Mouse (Mus musculus): ENCODE measurements around the gene Omg. TPM values are rescaled to one million over a fixed set of nuclear protein-coding genes. Genes with fewer than 3 reads are reported as not detected.

Gene Omg
- polyA plus RNA-seq, 1 experiment from 2014 or later, result 0.28 TPM

DNA sequence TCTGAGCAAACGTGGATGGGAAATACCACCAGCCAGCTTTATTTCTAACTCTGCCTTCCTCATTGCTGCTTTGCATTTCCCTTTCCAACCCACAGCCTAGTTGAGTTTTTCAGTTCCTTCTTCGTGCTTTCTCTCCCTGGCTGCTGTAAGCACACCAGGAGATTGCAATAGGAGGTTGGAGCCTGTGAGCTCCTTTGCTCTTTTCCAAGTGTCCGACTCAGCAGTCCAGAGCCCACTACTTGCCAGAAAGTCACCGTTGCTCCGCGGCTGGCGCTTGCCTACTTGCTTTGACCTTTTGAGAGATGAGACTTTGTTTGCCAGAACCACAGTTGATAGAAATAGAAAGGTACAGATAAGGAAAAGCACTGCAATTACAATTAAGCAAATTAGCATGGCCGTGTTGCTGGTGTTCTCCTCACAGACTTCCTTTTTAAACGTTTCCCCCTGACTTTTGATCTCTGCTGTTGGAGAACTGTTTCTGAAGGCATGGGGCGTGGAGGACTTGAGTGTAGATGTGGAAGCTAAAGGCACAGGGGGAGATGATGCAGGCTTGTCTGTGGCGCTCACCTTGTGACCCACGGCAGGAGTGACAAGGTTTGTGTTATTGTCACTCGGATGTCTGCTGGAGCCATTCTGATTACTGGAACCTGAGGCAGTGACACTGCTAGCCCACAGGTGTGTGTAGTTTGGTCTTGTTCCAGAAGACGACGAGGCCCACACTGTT lies 23.3 kb upstream of the Omg start:
- WGBS, result 91% methylated on average over 15 of the region's 15 CpGs
- H3K27me3 ChIP-seq (ENCODE audit: low read depth, poor library complexity, severe bottlenecking), result no peaks in the 10 kb centered on the region
- H3K36me3 ChIP-seq, result peaks cover 41% of the 10 kb centered on the region
- no peaks in the 10 kb centered on the region for H3K9me3 ChIP-seq (replicated peaks)
- no peak overlapping the region for H3K4me3 ChIP-seq
- H3K4me1 ChIP-seq, result no peaks in the 10 kb centered on the region
- no peak overlapping the region for H3K27ac ChIP-seq (replicated peaks)
- DNase-seq (ENCODE audit: low spot score), result no peak

DNA sequence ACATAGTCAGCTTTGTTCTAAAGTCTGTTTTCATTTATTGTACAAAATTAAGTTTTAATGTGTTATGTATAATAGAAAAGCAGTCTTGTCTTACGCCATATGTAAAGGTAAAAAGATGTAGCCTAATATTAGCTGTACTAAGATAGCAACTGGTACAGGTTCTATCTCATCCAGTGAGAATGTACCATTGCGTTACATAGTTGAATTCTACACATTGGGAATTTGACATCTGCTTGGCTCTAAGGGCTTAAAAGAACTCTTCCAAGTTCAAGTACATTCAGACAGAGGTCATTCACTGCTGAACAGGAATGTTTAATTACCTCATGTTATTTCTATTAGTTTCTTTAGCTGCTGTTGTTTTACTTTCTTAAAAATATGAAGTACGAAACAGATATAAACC lies 22.7 kb upstream of the Omg start:
- H3K27me3 ChIP-seq (ENCODE audit: low read depth, poor library complexity, severe bottlenecking), result no peaks in the 10 kb centered on the region
- peaks cover 38% of the 10 kb centered on the region for H3K36me3 ChIP-seq
- no peak for DNase-seq (ENCODE audit: low spot score)
- no peak overlapping the region for H3K4me3 ChIP-seq
- no peaks in the 10 kb centered on the region for H3K4me1 ChIP-seq
- no peaks in the 10 kb centered on the region for H3K9me3 ChIP-seq (replicated peaks)
- H3K27ac ChIP-seq (replicated peaks), result no peak overlapping the region
- 98% methylated on average over 3 of the region's 3 CpGs for WGBS

DNA sequence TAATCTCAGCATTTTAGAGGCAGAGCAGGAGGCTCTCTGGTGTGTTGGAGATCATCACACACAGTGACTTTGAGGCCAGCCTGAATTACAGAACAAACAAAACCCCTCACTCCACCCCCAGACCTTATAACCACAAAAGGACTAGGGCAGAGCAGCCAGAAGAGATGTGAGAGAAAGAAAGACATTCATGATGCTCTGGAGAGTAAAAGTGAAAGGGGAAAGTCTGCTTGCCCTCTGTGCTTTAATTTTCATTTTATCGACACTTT lies 20.4 kb upstream of the Omg start:
- 89% methylated on average over 1 of the region's 1 CpGs for WGBS
- DNase-seq (ENCODE audit: low spot score), result no peak
- no peak overlapping the region for H3K27ac ChIP-seq (replicated peaks)

DNA sequence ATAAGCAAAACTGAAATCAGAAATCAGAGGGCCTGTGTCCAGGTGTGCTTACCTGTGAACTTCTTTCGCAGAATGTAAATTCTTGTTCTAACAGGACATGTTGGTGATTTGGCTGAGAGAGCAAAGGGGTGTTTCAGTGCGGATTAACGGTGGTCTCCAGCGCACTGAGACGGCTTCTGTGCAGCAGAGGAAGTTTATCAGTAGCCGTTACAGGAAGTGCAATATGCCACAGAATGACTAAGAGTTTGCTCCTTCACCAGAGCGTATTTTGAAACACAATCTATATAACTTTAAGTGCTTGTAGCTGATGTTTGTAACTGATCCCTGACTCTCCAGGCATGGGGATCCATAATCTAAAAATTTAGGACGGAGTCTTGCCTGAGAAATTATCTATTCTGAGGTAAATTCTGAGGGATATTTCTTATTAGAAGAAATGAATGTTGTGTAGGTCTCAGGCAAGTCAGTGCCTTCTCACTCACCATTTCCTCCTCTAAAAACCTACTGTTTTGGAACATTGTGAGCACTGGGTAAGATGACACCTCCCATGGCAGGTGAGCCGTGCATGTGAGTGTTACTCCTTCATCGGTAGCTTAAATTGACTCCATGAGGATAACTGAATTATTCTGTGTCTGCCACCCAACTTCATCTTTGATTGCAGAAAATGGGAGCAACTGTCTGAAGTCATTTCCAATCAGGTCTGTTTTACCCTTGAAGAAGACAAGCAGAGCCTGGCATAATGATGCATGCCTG lies 19.9 kb upstream of the Omg start, which contains the start of gene Evi2b:
Gene Evi2b (minus strand): TSS at position 203 of the 750 bp plus-strand sequence.
- WGBS, result 88% methylated on average over 10 of the region's 10 CpGs
- H3K9me3 ChIP-seq (replicated peaks), result no peaks in the 10 kb centered on the region
- H3K36me3 ChIP-seq, result peaks cover 30% of the 10 kb centered on the region
- H3K4me3 ChIP-seq, result no peak within 1 kb of the TSS
- H3K4me1 ChIP-seq, result no peaks in the 10 kb centered on the region
- no peak for DNase-seq (ENCODE audit: low spot score)
- no peaks in the 10 kb centered on the region for H3K27me3 ChIP-seq (ENCODE audit: low read depth, poor library complexity, severe bottlenecking)
- no peak within 1 kb of the TSS for H3K27ac ChIP-seq (replicated peaks)

More for the DNA sequence above, 20.4 kb upstream of the Omg start:
- H3K4me1 ChIP-seq, result no peaks in the 10 kb centered on the region
- H3K4me3 ChIP-seq, result no peak overlapping the region
- no peaks in the 10 kb centered on the region for H3K27me3 ChIP-seq (ENCODE audit: low read depth, poor library complexity, severe bottlenecking)
- no peaks in the 10 kb centered on the region for H3K9me3 ChIP-seq (replicated peaks)
- H3K36me3 ChIP-seq, result peaks cover 32% of the 10 kb centered on the region

DNA sequence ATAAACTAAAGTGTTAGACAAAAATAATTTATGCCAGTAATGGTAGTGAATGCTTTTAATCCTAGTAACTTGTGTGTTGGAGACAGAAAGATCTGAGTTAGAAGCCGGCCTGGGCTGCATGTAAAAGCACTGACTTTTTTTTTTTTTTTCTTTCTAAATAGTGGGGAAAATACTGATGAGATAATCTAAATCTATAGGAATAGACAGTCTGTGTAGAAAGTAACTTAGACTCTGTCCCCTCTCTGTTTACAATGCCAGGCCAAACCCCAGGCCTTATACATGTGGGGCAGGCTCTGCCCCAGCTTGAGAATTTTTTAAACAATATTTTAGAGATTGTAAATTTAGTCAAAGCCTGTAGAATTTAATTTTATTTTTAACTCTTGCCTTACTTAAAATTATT lies 19.1 kb upstream of the Omg start:
- Histone ChIP-seq H3K4me1 (no peaks in the 10 kb centered on the region), H3K36me3 (peaks cover 23% of the 10 kb centered on the region), H3K9me3 (replicated peaks) (no peaks in the 10 kb centered on the region), H3K27me3 (ENCODE audit: low read depth, poor library complexity, severe bottlenecking) (no peaks in the 10 kb centered on the region), H3K27ac (replicated peaks) (no peak overlapping the region), H3K4me3 (no peak overlapping the region)
- WGBS, result 89% methylated on average over 1 of the region's 1 CpGs
- DNase-seq (ENCODE audit: low spot score), result no peak

DNA sequence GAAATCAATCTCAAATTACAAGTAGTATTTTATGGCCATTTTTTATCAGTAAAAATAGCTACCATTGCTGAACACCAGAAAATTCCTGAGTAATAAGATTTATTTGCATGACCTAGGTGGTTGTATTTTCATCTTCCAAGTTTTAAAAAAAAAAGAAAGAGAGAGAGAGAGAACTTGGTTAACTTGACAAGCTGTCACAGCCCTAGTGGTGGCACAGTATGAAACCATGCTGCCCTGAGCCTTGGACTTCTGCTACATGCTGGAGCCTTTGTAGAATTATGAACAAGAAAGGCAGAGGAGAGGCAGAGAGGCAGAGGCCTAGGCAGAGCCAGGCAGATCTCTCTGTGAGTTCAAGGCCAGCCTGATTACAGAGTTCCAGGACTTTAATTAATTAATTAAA lies 18.0 kb upstream of the Omg start:
- no peak for DNase-seq (ENCODE audit: low spot score)
- no peak overlapping the region for H3K4me3 ChIP-seq
- H3K36me3 ChIP-seq, result peaks cover 14% of the 10 kb centered on the region
- H3K27me3 ChIP-seq (ENCODE audit: low read depth, poor library complexity, severe bottlenecking), result no peaks in the 10 kb centered on the region
- H3K4me1 ChIP-seq, result no peaks in the 10 kb centered on the region
- no peaks in the 10 kb centered on the region for H3K9me3 ChIP-seq (replicated peaks)
- H3K27ac ChIP-seq (replicated peaks), result no peak overlapping the region

DNA sequence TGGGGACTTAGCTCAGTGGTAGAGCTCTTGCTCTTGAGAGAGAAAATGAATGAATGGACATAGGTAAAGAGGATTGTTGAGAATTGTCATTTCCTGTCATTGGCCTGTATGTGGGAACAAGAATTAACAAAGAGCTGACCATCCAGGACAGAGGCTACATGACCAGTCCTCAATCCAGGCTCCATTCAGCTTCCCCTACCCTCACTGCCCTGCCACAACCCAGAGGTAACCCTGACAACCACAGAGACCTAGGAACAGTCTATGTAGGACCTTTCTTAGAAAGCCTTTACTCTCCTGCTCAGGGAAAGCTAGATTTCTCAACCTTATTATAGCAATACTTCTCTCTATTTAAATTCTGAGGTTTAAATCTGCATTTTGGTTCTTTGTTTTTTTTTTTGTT lies 16.9 kb upstream of the Omg start:
- DNase-seq (ENCODE audit: low spot score), result no peak
- H3K27me3 ChIP-seq (ENCODE audit: low read depth, poor library complexity, severe bottlenecking), result no peaks in the 10 kb centered on the region
- no peak overlapping the region for H3K4me3 ChIP-seq
- peaks cover 14% of the 10 kb centered on the region; the same call in 1 of the 2 replicates for H3K36me3 ChIP-seq
- H3K9me3 ChIP-seq (replicated peaks), result no peaks in the 10 kb centered on the region
- H3K4me1 ChIP-seq, result no peaks in the 10 kb centered on the region
- H3K27ac ChIP-seq (replicated peaks), result no peak overlapping the region

DNA sequence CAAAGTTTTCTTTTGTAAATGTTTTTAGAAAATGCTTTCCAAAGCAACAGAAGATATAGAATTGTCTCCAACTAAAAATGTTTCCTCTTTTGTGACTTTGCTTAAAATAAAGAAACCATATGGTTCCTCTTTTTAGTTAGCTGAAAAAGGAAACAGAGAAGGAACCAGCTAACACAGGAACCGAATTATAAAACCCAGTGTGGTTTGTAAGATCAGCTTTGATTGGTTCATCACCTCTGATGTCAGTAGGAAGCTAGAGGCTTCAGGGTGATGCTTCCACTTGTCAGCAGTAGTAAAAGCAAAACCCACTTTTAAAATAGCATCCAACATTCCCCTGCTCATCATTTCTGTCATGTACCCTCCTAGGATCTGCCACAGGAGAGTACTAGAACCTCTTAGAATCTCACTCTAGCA lies 16.0 kb upstream of the Omg start:
- H3K36me3 ChIP-seq, result peaks cover 11% of the 10 kb centered on the region; the same call in 1 of the 2 replicates
- WGBS, result 86% methylated on average over 1 of the region's 1 CpGs
- DNase-seq (ENCODE audit: low spot score), result no peak
- H3K4me1 ChIP-seq, result no peaks in the 10 kb centered on the region
- H3K27me3 ChIP-seq (ENCODE audit: low read depth, poor library complexity, severe bottlenecking), result no peaks in the 10 kb centered on the region
- no peak overlapping the region for H3K27ac ChIP-seq (replicated peaks)
- H3K4me3 ChIP-seq, result no peak overlapping the region
- no peaks in the 10 kb centered on the region for H3K9me3 ChIP-seq (replicated peaks)

DNA sequence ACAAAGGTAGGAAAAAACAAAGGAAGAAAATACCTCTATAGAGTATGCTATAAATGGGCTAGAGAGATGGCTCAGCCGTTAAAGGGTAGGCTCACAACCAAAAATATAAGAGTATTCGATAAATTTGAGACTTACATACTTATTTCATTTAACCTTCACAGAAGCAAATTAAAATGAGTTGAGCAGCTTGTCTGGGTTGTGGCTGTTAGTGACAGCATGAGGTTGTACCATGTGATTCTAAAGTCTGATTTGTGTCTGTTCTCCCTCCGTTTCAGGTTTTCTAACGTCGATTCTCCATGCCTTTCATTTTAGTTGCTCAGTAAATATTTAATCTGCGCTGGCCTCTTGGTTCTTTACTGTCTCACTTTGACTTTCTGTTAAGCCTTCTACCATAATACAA lies 15.4 kb upstream of the Omg start:
- Histone ChIP-seq H3K4me3 (no peak overlapping the region), H3K36me3 (peaks cover 7% of the 10 kb centered on the region), H3K9me3 (replicated peaks) (no peaks in the 10 kb centered on the region), H3K4me1 (no peaks in the 10 kb centered on the region), H3K27ac (replicated peaks) (no peak overlapping the region), H3K27me3 (ENCODE audit: low read depth, poor library complexity, severe bottlenecking) (no peaks in the 10 kb centered on the region)
- DNase-seq (ENCODE audit: low spot score), result no peak
- 91% methylated on average over 6 of the region's 6 CpGs for WGBS

DNA sequence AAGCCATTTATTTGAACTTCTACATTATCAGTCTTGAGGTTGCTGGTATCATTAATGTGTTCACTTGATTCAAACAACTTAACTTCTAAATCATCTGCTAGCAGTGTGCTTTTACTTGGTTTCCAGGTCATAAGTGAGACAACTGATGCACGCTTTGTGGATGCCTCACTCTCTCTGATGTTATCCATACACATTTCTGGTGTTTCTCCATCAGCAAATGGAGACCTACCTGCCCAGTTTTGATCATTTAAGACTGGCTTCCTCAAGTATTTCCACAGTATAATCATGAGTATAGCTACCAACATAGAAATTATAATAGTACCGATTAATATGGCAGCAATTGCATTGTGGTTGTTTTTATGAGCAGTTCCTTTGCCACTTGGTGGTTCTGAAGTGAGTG lies 11.9 kb upstream of the Omg start:
- DNase-seq (ENCODE audit: low spot score), result no peak
- no peak overlapping the region for H3K4me3 ChIP-seq

DNA sequence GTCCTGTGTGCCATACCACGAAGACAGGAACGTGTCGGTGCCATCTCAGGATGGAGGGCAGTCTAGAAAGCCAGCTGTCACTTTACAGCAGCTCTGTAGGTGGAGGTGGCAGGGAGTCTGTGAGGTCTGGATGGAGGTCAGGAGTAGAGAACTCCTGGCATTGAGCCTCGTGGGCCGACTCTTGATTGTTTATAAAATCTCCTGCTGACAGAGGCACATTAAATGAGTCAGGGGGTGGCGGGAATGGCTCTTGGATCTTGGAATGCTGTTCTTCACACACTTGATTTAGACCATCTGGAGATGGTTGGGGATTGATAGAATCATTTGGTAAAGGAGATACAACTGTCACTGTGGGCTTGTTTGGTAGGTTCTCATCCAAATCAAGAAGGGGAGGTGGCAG lies 11.4 kb upstream of the Omg start:
- H3K27me3 ChIP-seq (ENCODE audit: low read depth, poor library complexity, severe bottlenecking), result no peaks in the 10 kb centered on the region
- WGBS, result 71% methylated on average over 6 of the region's 6 CpGs
- DNase-seq (ENCODE audit: low spot score), result no peak
- H3K36me3 ChIP-seq, result peaks cover 2% of the 10 kb centered on the region; the same call in 1 of the 2 replicates
- no peak overlapping the region for H3K4me3 ChIP-seq
- no peaks in the 10 kb centered on the region for H3K4me1 ChIP-seq
- H3K9me3 ChIP-seq (replicated peaks), result no peaks in the 10 kb centered on the region
- H3K27ac ChIP-seq (replicated peaks), result no peak overlapping the region

More for the DNA sequence above, 11.9 kb upstream of the Omg start:
- H3K36me3 ChIP-seq, result peaks cover 2% of the 10 kb centered on the region; the same call in 1 of the 2 replicates
- no peaks in the 10 kb centered on the region for H3K4me1 ChIP-seq
- no peaks in the 10 kb centered on the region for H3K27me3 ChIP-seq (ENCODE audit: low read depth, poor library complexity, severe bottlenecking)
- no peak overlapping the region for H3K27ac ChIP-seq (replicated peaks)
- no peaks in the 10 kb centered on the region for H3K9me3 ChIP-seq (replicated peaks)
- 98% methylated on average over 2 of the region's 2 CpGs for WGBS

DNA sequence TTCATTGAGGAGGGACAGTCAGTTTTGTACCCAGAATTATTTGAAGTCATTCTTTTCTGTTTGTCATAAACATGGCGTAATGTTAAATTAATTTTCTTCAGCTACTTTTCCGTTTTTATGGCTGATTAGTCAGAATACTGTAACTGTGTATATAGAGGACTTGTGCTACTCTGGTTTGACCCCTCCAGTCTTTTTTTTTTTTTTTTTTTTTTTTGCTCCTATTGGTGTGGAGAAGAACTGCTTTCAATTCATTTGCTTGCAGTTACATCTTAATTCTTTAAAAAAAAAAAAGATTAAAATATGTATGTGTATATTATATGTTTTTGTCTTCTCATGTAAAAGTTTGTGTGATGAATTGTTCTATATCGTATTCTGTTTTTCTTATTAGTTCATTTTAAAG lies 8.1 kb upstream of the Omg start:
- no peak for DNase-seq (ENCODE audit: low spot score)
- no peaks in the 10 kb centered on the region for H3K9me3 ChIP-seq (replicated peaks)
- no peak overlapping the region for H3K4me3 ChIP-seq
- H3K36me3 ChIP-seq, result peaks cover 2% of the 10 kb centered on the region; the same call in 1 of the 2 replicates
- H3K27me3 ChIP-seq (ENCODE audit: low read depth, poor library complexity, severe bottlenecking), result no peaks in the 10 kb centered on the region
- no peak overlapping the region for H3K27ac ChIP-seq (replicated peaks)
- WGBS, result 93% methylated on average over 3 of the region's 3 CpGs
- no peaks in the 10 kb centered on the region for H3K4me1 ChIP-seq

DNA sequence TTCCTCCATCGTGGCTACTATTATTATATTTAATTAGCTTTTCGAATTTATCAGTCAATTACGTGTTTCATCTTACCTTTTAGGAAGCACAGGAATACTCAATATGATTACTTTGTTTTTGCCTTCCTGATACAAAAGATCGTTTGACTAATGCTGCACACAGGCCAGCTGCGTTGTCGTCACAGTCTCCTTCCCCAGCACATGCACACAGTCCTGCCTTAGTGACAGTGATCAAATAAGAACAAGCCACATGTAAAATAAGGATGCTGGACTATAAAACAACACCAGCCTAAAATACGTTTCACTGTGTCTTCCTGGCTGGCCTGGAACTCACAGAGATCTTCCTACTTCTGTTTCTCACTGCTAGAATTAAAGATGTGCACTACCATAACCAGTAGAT lies 622 bp upstream of the Omg start:
- Histone ChIP-seq H3K27ac (replicated peaks) (no peak overlapping the region), H3K4me3 (no peak overlapping the region), H3K4me1 (peaks cover 27% of the 10 kb centered on the region), H3K27me3 (ENCODE audit: low read depth, poor library complexity, severe bottlenecking) (no peaks in the 10 kb centered on the region), H3K36me3 (no peaks in the 10 kb centered on the region), H3K9me3 (replicated peaks) (no peaks in the 10 kb centered on the region)
- no peak for DNase-seq (ENCODE audit: low spot score)
- 83% methylated on average over 7 of the region's 7 CpGs for WGBS
